12 mouse cellular contexts compared by ENCODE assay signal in genomic region chr15:79139640-79140039, GRCm38 (mm10). TPM values are rescaled to one million over a fixed set of nuclear protein-coding genes. Genes with fewer than 3 reads are reported as not detected.
DNase-seq lines count a peak whose midpoint lies in the region; ATAC-seq and TF ChIP-seq lines count a peak whose summit lies in the region.
"Had no signal": no experiment of that assay in that cellular context is flagged by ENCODE, and none has a peak within 500 bp of the region (broad histone marks: within the 10 kb centered on the region; RNA-seq: fewer than 3 reads in every experiment).

No protein-coding gene starts in this region.

- peak; percentile 72 for TF ChIP-seq CTCF in liver, postnatal 0 days (IDR thresholded peaks at IDR 0.05; ENCODE audit: low read depth)
- peak; percentile 51 for TF ChIP-seq CTCF in bone marrow, adult 2 months (IDR thresholded peaks at IDR 0.05; ENCODE audit: control insufficient read depth, insufficient read depth, low read length)

- no peaks in the 10 kb centered on the region for H3K9me3 ChIP-seq in liver, postnatal 0 days (ENCODE audit: low read length)
- H3K9me3 ChIP-seq in liver, embryonic 12.5 days (replicated peaks), result no peaks in the 10 kb centered on the region
- H3K9me3 ChIP-seq: stomach, embryonic 15.5 days had no signal

- no peak overlapping the region for H3K9ac ChIP-seq in liver, postnatal 0 days (replicated peaks)
- no peak overlapping the region for H3K9ac ChIP-seq in liver, embryonic 12.5 days
- H3K9ac ChIP-seq: stomach, embryonic 15.5 days had no signal

- WGBS in liver, postnatal 0 days (ENCODE audit: insufficient replicate concordance), result 56% methylated on average over 10 of the region's 10 CpGs
- WGBS in liver, embryonic 12.5 days (ENCODE audit: insufficient replicate concordance), result 45% methylated on average over 10 of the region's 10 CpGs
- WGBS in bone marrow, adult 2 months, result 48% methylated on average over 10 of the region's 10 CpGs

- no peak for DNase-seq in liver, postnatal 0 days
- DNase-seq in 416B (ENCODE audit: low read depth), result peak; percentile 65
- peak; percentile 42 to 44 for DNase-seq in B cell, adult 2 months
- DNase-seq in urinary bladder, adult 2 months (ENCODE audit: low spot score), result no peak
- DNase-seq: embryo, embryonic 11 days; gastrocnemius, postnatal 25 days; heart, postnatal 14 days; kidney, adult 9 months had no signal

- ATAC-seq in liver, postnatal 0 days, result no peak
- no peak for ATAC-seq in liver, embryonic 12.5 days
- ATAC-seq in erythroblast, adult 5-6 weeks (replicated peaks; ENCODE audit: low FRiP score, poor library complexity, severe bottlenecking), result no peak

- TF ChIP-seq POLR2A in bone marrow, adult 2 months (IDR thresholded peaks at IDR 0.05; ENCODE audit: borderline replicate concordance, control insufficient read depth, low read depth, low read length), result no peak

- no peak overlapping the region for H3K27ac ChIP-seq in liver, postnatal 0 days (ENCODE audit: low read depth)
- no peak overlapping the region for H3K27ac ChIP-seq in liver, embryonic 12.5 days
- H3K27ac ChIP-seq in bone marrow, adult 2 months (ENCODE audit: control insufficient read depth, insufficient read depth, low read depth, low read length, poor library complexity), result no peak overlapping the region
- H3K27ac ChIP-seq: stomach, embryonic 15.5 days had no signal

- H3K4me3 ChIP-seq in liver, postnatal 0 days (ENCODE audit: low read depth, low read length), result no peak overlapping the region
- no peak overlapping the region for H3K4me3 ChIP-seq in liver, embryonic 12.5 days
- no peak overlapping the region for H3K4me3 ChIP-seq in bone marrow, adult 2 months (replicated peaks; ENCODE audit: control insufficient read depth, low read depth, low read length)

- peaks cover 7% of the 10 kb centered on the region; the same call in 1 of the 2 replicates for H3K36me3 ChIP-seq in liver, postnatal 0 days (replicated peaks; ENCODE audit: insufficient read depth, low read length)
- H3K36me3 ChIP-seq in liver, embryonic 12.5 days, result peaks cover 15% of the 10 kb centered on the region

- H3K27me3 ChIP-seq in liver, postnatal 0 days (ENCODE audit: insufficient read depth, low read length), result no peaks in the 10 kb centered on the region
- H3K27me3 ChIP-seq in liver, embryonic 12.5 days (replicated peaks), result peaks cover 10% of the 10 kb centered on the region; the same call in 1 of the 2 replicates
- H3K27me3 ChIP-seq: stomach, embryonic 15.5 days had no signal

- TF ChIP-seq EP300 in liver, postnatal 0 days (IDR thresholded peaks at IDR 0.05; ENCODE audit: low read depth), result no peak

- H3K4me1 ChIP-seq in liver, postnatal 0 days (ENCODE audit: insufficient read depth), result peaks cover 16% of the 10 kb centered on the region
- peaks cover 25% of the 10 kb centered on the region for H3K4me1 ChIP-seq in liver, embryonic 12.5 days
- H3K4me1 ChIP-seq in bone marrow, adult 2 months (ENCODE audit: control insufficient read depth, insufficient read depth, low read length), result no peaks in the 10 kb centered on the region

- no peak overlapping the region for H3K4me2 ChIP-seq in liver, postnatal 0 days (ENCODE audit: low read depth, low read length)
- H3K4me2 ChIP-seq in liver, embryonic 12.5 days, result no peak overlapping the region; the same call in 1 of the 2 replicates

RNA-seq across cellular contexts. Expression of gene Polr2f, which starts 1.2 kb away (rescaled TPM):
- polyA plus RNA-seq in liver, postnatal 0 days (2015; fragmentation: Nextera tagmentation; extraction: Ambion mirVana), result 129 and 130 TPM in 2 replicates
- polyA plus RNA-seq in liver, embryonic 12.5 days (2016; fragmentation: Nextera tagmentation; extraction: Ambion mirVana), result 280 and 301 TPM in 2 replicates
- 72.8 and 74.0 TPM in 2 replicates for polyA plus RNA-seq in bone marrow, adult 2 months (2011; ENCODE audit: insufficient read depth, insufficient read length, low replicate concordance, missing spikeins)
- total RNA-seq in erythroblast, adult 5-6 weeks (2015; ENCODE audit: low replicate concordance), result 16.1 and 20.7 TPM in 2 replicates
- 10.8 and 13.9 TPM in 2 replicates for total RNA-seq in erythroblast, adult 5-6 weeks (2017; ENCODE audit: low replicate concordance)
- 145 and 194 TPM in 2 replicates for polyA plus RNA-seq in urinary bladder, adult 2 months (2012; rRNA removed)

RNA-seq across cellular contexts. Expression of gene 1700088E04Rik, which starts 1.4 kb away (rescaled TPM):
- 0.72 and 1.2 TPM in 2 replicates for polyA plus RNA-seq in liver, postnatal 0 days (2015; fragmentation: Nextera tagmentation; extraction: Ambion mirVana)
- 0.86 and 1.0 TPM in 2 replicates for polyA plus RNA-seq in liver, embryonic 12.5 days (2016; fragmentation: Nextera tagmentation; extraction: Ambion mirVana)
- polyA plus RNA-seq in bone marrow, adult 2 months (2011; ENCODE audit: insufficient read depth, insufficient read length, low replicate concordance, missing spikeins), result not detected in 2 replicates
- not detected in 2 replicates for total RNA-seq in erythroblast, adult 5-6 weeks (2015; ENCODE audit: low replicate concordance)
- total RNA-seq in erythroblast, adult 5-6 weeks (2017; ENCODE audit: low replicate concordance), result not detected in 2 replicates
- 3.7 and 4.0 TPM in 2 replicates for polyA plus RNA-seq in urinary bladder, adult 2 months (2012; rRNA removed)

RNA-seq across cellular contexts. Expression of gene Sox10, which starts 25.4 kb away (rescaled TPM):
- 0.07 and 0.08 TPM in 2 replicates for polyA plus RNA-seq in liver, postnatal 0 days (2015; fragmentation: Nextera tagmentation; extraction: Ambion mirVana)
- polyA plus RNA-seq in liver, embryonic 12.5 days (2016; fragmentation: Nextera tagmentation; extraction: Ambion mirVana), result 0.17 and 0.29 TPM in 2 replicates
- polyA plus RNA-seq in bone marrow, adult 2 months (2011; ENCODE audit: insufficient read depth, insufficient read length, low replicate concordance, missing spikeins), result not detected in 2 replicates
- total RNA-seq in erythroblast, adult 5-6 weeks (2015; ENCODE audit: low replicate concordance), result not detected in 2 replicates
- not detected in 2 replicates for total RNA-seq in erythroblast, adult 5-6 weeks (2017; ENCODE audit: low replicate concordance)
- polyA plus RNA-seq in urinary bladder, adult 2 months (2012; rRNA removed), result 11.0 and 11.8 TPM in 2 replicates

RNA-seq across cellular contexts. Expression of gene Micall1, which starts 30.9 kb away (rescaled TPM):
- polyA plus RNA-seq in liver, postnatal 0 days (2015; fragmentation: Nextera tagmentation; extraction: Ambion mirVana), result 0.92 and 1.3 TPM in 2 replicates
- polyA plus RNA-seq in liver, embryonic 12.5 days (2016; fragmentation: Nextera tagmentation; extraction: Ambion mirVana), result 3.0 and 3.2 TPM in 2 replicates
- polyA plus RNA-seq in bone marrow, adult 2 months (2011; ENCODE audit: insufficient read depth, insufficient read length, low replicate concordance, missing spikeins), result 4.8 and 20.7 TPM in 2 replicates
- total RNA-seq in erythroblast, adult 5-6 weeks (2015; ENCODE audit: low replicate concordance), result 0.77 and 1.9 TPM in 2 replicates
- 0.68 and 0.98 TPM in 2 replicates for total RNA-seq in erythroblast, adult 5-6 weeks (2017; ENCODE audit: low replicate concordance)
- polyA plus RNA-seq in urinary bladder, adult 2 months (2012; rRNA removed), result 63.5 and 79.4 TPM in 2 replicates

Comparison
In these comparisons a context has a peak if more than half of its experiments do, and no peak if none do; other contexts are left out.
1. DNase-seq: peak in 416B (single experiment) and B cell, adult 2 months (2 of 2); none in liver, postnatal 0 days (single experiment) and urinary bladder, adult 2 months (single experiment).